Mouse (Mus musculus) CD4-positive, CD25-positive, alpha-beta regulatory T cell, adult 2 months (primary cell): ENCODE results near the gene Dcst2.

Experiments used
- DNase-seq: peaks from one replicate; pipeline ENCODE4 v3.0.0-alpha.2; 2012; ENCODE audit warnings: low read depth, low spot score

Dcst2 gene

DNA sequence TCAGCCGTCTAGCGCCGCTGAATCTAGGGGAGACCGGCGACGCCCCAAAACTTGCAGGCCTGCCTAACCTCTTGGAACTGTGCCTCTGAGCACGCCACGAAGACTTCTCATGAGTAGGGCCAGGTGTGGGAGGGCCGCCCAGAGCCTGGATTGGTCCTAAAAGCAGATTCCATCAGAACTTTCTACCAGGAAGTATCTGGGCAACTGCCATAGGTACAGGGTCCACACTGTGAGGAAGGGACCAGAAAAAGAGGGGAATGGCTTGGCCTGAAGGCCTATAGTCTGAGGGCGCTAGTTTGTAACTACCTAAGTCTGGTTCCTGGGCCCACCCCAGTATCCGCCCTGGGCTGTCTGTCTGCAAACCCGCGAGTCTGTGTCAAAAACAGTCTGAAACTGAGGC is 30.2 kb upstream of the Dcst2 start:
- DNase-seq = no peak

DNA sequence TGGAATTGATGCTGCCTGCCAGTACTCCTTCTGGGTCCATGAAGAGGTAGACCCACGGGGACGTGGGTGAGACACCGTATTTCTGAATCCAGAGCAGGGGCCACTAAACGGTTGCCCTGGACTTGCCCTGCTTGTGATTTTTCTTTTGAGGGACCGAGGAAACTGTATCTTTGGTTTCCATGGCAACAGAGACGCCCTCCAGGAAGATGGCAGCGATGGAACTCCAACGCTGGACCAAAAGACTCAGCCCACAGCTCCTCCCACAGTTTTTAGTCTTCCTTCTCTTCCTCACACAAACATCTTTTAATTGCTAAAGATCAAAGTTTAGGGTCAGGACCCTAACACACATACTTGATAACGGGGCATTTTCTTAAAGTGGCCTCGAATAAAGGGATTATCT is 29.8 kb upstream of the Dcst2 start:
- no peak for DNase-seq

DNA sequence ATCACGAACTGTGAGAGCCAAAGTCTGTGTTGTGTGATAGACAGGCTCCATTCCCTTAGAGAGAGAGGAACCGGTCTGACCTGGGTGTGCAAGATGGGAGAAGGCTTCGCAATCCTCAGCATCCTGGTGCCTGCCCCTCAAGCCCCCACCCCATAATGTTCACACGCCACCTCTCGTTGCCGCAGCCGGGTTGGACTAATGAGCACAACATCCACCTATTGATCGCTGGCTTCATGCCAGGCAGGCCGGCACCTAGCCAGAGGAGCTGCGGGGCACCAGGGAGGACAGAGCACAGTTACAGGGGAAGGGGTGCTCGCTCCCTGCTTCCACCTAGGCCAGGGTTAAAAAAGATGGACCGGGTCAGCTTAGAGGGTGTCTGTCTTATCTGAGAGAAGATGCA is 29.3 kb upstream of the Dcst2 start:
- DNase-seq = no peak

DNA sequence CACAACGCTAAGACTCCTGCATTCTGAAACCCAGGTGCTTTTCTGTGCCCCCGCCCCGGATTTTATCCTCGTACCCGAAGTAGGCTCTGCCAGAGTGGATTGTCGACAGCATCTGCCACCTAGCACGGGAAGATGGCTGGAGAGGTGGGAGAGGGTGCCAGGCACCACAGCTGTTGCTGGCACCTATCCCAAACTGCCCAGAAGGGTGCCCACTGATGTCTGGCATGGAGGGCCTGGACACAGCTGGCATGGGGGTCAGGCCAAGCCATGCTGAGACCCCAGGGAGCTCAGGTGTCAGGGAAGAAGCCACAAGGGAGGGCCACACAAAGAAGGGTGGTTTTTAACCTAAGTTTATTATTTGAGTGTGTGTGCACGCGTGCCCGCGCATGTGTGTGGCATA is 28.7 kb upstream of the Dcst2 start:
- no peak for DNase-seq

DNA sequence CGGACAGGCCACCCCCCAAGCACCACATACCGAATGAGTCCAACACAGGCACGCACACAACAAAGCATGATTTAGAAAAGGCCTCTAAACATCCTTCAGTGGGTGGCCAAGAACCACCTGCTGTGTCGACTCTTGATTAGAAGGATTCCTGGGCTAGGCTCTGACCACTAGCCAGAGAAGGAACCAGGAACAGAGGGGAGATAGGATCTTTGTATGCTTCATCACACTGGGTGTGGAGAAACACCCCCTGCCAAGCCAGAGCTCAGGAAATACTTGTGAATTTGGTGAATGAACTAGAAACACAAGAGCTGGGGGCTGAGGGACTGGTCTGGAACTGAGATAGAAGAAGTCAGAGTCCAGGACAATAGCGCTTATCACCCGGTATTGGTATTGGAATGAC is 25.2 kb upstream of the Dcst2 start:
- DNase-seq = no peak

DNA sequence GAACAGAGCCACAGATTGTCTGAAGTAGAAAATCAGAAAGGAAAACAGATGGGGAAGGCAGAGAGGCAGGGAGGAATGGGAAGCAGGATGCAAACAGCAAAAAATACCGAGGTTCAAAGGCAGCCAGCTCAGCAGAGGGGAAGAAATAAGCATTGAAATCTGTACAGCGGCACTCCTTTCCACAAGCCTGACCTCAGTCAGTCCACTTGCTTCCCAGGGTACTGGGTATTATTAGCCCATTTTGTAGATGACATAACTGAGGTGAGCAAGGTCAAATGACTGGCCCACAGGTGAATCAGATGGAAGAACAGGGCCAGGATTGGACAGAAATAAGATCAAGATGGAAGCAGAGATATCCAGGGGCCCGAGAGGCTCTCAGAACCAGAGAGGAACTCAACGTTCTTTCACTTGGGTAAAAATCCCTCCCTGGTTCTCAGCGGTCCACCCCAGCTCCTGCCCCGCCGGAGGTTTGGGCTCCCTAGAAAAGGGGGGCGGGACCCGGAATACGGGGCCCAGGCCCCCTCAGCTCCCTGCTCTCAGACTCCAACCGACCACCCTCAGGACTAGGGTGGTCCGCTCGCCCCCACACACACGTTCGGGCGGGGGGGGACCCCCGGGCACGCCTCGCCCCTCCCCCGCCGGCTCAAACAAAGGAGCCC is 24.6 kb upstream of the Dcst2 start:
- peak; percentile 21 for DNase-seq

DNA sequence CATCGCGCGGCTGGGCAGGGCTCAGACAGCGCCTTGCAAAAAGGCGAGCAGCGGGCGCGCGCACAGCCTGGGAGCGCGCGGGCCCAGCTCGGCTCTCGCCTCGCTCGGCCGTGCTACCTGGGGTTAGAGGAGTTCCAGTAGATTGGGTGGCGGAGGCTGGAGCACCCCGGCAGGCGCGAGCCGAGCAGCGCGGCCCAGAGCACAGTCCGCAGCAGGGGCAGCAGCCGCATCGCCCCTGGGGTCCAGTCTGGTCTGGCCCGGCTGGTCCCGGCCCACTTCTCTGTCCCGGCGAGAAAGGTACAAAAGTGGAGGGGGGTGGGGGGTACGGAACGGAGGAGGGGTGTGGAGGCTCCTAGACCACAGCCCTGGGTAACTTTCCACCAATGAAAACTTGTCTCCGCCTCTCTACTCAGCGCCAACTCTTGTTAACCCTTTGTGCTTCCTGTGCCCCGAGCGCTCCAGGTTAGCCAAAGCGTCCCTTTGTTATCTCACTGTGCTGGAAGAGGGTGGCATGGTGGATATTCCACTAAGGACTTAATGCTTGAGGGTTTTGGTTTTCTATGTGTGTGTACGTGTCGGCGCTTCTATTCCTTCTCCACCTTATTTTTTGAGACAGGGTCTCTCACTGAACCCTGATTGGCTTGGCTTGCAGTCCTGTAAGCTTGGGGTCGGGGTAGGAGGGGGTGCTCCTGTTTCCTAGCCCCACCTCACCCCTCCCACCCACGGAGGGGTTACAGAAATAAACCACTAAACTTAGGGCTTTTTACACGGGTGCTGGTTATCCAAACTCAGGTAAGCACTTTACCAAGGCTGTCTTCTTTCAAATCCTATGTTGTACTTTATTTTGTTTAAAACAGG is 23.8 kb upstream of the Dcst2 start, which contains the start of gene Efna4:
Gene Efna4 (minus strand): TSS at position 308 of the 858 bp plus-strand sequence.
- DNase-seq = peak; percentile 68

DNA sequence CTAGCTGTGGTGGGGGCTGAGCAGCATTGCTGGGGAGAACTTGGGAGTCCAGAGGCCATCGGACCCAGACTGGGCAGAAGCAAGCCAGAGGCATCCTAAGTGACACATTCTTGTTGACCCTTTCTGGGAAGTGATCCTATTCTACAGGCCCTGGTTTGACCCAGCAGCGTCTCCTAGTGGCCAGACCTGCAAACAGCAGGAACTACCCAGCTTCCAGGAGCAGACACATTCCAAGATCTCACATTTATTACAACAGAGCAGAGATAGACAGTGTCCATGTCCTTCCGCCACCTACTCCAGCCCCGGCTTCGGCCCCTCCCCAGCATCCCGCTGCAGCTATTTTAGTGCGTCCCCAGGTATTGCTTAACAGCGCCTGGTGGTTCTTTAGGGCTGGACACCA is 22.4 kb upstream of the Dcst2 start:
- DNase-seq = peak; percentile 77

DNA sequence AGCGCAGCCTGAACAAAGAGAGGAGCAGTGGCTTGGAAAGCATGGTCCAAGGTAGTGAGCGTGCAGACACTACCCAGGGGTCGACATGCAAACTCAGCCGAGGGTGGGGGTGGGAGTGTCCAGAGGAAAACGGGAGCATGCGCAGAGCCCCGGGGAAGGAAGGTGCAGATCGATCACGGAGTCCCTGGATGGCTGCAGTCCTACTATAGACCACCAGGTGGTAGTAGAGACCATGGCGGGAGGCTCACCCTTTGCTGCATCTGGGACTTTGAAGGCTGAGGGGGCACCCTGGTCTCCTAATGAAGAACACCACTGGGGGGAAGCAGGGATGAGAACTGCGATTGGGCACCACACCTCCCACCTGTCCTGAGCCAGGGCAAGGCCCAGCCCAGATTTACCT is 21.3 kb upstream of the Dcst2 start:
- peak; percentile 89 for DNase-seq

DNA sequence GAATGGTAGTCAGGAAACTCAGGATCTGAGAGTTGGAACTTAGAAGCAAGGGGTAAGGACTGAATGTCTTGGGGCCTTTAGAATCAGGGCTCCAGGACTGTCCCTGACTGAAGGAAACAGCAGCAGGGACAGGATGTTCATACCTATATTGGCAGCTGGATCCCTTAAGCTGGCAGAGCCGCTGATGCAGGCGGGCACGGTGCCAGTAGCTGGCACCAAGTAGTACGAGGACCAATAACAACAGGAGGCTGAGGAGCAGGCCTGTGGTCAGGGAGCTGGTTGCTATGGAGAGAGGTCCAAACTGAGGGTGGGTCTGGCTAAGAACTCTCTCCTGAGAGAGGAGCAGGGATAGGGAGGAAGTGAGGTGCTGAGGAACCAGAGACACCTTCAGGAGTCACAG is 20.0 kb upstream of the Dcst2 start:
- no peak for DNase-seq

DNA sequence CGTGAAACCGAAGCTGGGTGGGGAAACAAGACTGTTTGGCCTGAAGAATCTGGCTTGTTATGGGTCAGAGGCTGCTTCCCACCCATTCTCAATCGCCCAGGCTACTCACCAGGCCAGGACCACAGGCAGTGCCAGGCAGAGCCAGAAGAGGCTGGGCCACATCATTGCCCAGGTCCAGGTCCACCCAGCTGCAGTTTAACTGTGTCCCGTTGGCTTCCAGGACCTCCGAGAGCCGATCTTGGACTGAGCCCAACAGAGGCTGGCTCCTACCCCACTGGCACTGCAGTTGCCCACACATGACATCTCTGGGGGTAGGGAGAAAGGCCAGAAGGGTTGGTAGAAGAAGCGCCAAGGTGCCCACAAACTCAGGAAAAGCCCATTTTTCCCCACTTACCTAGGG is 18.5 kb upstream of the Dcst2 start:
- no peak for DNase-seq

DNA sequence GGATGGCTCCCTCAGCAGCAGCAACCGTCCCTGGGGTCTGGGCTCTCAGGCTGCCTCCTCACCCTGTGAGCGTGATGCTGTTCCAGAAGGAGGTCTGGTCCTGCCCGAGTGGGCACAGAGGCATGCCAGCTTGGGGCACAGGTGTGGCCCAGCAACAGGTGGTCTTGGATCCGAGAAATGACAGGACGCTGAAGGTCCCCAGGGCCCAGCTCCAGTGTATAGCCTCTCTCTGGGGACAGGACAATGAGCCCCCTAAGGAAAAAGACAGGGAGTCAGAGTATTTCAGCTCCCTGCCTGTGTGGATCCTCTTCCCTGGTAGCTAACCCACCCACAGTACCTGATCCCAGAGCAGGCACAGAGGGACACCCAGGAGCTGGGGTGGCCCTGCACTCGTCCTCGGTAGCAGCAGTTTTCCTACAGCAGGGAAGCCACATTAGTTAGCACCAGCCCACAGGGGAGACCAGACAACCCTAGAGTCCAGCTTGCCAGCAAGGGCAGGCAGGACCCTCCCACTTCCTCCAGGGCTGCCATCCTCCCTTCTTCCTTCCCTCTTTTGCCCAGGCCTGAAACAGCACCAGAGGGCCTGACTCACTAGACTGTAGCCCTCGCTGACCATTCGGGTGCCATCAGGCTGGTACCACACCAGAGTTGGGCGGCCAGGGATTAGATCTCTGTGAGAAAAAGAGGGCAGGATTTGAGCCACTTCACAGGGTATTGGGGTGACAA is 14.8 kb upstream of the Dcst2 start:
- no peak for DNase-seq

DNA sequence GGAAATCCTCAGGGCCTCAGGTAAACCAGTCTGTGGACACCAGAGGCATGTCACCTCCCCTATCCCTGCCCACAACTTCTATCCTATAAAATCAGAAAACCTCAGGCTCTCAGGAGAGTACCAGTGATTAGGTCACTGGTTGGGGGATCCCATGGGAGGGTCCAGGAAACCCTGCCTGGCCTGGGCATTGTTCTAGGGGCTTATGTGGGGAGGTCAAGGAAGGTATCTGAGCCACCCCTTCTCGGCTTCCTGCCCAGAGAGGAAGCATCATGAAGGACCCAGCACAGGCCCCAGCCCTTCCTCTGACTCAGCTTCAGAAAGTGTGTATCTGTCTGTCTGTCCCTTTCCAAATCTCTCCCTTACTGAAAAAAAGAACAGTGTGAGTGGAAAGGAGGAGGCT is 13.9 kb upstream of the Dcst2 start:
- no peak for DNase-seq

DNA sequence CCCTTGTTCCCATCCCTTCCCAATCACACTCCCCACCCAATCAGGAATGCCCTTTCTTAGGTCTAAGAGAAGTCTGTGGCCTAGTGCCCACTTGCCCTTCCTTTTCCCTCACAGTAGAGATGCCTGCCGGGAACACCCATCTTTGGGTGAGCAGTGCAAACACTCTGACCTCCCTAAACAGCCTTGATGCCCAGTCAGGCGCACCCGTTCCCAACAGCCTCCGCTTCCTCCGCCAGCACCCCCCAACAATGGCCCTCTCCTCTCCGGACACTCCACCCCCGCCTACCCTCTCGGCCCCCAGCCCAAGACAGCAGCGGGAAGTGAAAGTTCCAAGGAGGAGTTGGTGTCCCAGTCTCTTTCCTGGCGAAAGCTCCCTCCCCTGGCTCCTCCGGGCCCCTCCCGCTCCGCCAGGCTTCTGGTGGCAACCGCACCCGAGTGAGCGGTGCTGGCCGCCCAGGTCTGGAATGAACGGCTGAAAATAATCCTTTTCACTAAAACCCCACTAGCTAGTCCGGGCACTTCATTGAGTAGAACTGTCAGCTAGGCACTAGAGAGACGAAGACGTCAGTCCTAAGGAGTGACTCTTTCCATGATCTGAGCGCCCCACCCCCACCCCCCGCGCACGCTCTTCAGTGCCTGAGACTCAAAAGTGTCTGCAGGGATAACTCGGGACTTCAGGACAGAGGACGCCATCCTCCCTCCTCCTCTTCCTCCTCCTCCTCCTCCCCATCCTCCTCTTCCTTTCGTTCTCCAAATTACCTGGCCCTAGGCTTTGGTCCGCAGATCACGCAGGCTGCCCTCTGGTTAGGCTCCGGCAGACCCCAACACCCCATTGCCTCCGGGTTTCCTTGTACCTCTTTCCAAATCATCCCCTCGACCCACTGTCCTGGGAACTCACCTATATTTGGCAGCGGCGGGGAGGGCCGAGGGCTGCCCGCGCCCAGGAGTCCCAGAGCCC is 12.6 kb upstream of the Dcst2 start:
- peak; percentile 71 for DNase-seq

DNA sequence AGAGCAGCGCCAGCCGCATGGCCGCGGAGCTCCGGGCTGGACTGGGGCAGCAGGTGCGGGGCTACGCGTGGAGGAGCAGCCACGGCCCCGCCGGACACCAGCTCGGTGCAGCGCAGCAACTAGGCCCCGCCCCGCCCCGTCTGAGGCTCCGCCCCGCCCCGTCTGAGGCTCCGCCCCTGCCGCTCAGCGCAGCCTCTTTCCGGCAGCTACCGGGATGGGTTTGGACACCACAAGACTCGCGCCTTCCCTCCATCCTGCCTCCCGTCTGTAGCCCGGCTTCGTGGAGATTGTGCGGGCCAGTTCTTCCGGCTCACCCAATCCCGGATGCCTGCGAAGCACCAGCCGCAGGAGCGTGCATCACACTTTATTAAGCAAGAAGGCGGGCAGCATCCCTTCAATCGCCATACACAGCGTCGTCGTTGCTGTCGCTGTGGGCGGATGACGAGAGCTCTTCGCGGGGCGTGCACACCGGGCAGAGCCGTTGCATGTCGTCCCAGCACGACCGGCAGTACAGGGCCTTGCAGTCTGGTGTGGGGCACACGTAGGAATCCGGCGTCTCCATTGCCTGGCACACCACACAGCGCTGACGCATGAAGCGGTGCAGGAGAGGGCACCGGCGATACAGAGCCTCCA is 11.8 kb upstream of the Dcst2 start, which contains the start of gene Adam15:
Gene Adam15 (minus strand): TSS at position 128 of the 633 bp plus-strand sequence.
- DNase-seq = peak; percentile 92

DNA sequence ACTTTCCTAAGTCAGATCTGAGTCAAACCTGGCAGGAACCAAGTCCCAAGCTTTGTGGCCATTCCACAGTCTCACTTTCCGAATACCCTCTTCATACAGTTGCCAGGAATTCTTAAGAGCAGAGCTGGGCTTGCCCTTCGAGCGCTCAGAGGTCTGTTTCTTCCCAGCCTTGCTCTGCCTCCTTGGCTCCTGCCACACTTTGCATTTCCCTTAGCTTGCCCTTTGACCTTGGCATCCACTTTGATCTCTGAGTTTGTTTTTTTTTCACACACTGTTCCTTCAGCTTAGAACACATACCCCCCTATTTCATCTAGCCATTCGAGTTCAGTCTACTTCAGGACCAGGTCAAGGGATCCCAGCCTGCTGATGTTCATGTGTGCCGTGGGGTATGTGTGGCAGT is 10.5 kb upstream of the Dcst2 start:
- no peak for DNase-seq

DNA sequence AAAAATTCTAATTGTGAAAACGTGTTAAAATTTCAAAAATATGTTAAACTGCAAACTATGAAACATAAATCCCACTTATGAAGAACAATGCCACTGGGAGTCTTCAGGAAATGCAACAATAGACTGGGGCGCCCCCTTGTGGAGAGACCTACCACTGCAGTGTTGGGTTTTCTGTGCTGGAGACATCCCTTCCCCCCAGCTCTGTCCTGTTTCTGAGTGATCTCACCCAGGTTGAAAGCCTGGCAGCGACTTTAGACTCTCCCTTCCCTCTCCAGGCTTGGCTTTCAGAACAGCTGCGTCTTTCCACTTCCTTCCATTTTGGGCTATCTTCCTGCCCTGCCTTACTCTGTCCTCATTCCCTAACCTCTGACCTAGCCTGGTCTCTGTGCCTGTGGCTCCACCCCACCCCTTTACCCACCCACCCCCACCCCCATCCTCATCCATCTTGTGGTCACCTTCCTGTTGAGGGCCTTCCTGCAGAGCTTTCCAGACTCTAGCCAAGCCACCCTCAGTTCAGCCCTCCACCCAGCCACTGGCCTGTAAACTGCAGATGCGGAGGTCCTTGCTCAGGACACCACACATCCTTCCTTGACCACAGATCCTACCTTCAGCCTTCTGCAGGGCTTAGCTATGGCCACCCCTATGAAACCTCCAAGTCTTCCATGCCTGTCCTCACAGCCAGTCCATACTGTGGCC is 6.8 kb upstream of the Dcst2 start:
- DNase-seq = peak; percentile 88

DNA sequence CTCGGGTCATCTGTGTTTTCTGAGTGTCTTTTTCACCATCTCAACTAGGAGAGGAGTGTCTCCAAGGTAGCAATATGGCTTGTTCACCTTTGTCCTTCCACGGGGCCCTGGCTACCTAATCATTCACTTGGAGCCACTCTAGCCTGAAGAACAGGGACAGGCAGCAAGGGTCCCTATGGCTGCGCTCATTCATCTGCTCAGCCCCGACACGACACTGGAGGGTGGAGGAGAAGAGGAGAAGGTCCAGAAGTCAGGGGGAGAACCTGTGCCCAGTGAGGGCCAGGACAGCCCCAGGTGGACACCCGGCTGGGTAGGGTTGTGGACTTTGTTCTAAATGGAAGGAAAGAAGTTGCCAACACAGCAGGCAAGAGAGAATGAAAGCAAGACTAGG is 6.3 kb upstream of the Dcst2 start:
- no peak for DNase-seq

DNA sequence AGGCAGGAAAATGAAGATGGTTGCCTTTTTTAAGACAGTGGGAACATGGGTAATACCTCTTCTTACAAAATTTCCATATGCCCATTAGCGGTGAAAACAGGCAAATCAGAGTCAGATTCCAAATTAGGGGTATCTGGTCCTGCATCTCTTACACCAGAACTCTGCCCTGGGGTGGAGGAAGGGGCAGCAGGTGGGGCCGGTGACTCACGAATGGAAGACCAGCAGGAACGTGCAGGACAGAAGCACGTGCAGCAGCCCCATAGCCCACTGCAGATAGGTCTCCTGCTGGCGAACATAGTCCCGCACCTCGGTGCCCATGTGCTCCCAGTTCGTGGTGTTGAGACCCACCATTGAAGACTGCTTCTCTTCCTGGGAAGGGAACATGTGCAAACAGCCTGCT is 5.7 kb upstream of the Dcst2 start:
- DNase-seq = no peak

DNA sequence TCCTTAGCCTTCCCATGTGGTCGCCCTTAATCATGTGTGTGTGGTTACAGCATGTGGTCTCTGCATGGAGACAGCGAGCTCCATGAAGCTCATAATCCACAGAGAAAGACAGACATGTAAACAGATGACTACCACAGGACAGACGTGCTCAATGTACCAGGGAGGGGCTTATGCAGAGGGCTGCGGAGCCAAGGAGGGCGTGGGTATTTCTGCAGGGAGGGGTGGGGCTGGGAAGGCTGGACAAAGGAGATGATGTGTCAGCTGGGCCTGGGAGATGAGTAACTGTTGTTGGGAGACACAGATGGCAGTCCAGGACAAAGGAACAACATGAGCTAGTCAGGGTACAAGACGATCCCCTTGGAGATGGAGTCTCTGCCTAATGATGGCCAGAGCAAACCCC is 2.1 kb upstream of the Dcst2 start:
- DNase-seq = no peak
